Mouse (Mus musculus): Measurements from ENCODE around the gene Dhrs3. TPM values are rescaled to one million over a fixed set of nuclear protein-coding genes. Genes with fewer than 3 reads are reported as not detected.

Gene Dhrs3
- polyA plus RNA-seq, 1 experiment from 2014 or later: 77.3 TPM

DNA sequence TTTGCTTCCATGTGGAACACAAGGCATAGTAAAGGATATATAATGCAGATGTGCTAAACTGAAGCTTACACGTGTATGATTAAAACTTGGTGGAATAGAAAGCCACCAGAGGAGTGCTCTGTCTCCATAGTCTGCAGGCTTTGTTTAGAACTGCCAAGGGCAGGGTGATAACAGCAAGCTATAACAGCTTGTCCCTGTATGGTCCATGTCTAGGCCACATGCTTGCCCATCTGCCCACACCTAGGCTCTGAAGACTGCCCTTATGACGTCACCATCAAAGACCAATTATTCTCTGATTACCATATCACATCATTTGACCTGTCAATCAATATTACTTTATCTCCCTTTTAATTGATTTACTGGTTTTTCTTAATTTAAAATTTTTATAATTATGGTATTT, 72.6 kb downstream of the Dhrs3 start:
- Histone ChIP-seq H3K27ac (no peak overlapping the region), H3K4me2 (replicated peaks) (no peak overlapping the region), H3K36me3 (peaks cover 6% of the 10 kb centered on the region; the same call in 1 of the 2 replicates), H3K9me3 (no peaks in the 10 kb centered on the region), H3K4me3 (no peak overlapping the region), H3K9ac (no peak overlapping the region), H3K4me1 (no peaks in the 10 kb centered on the region), H3K27me3 (replicated peaks) (no peaks in the 10 kb centered on the region)
- ATAC-seq (ENCODE audit: low FRiP score, low read depth): no peak
- 82% methylated on average over 2 of the region's 2 CpGs for WGBS

- H3K4me2 ChIP-seq (replicated peaks): no peak overlapping the region
- WGBS: 92% methylated on average over 3 of the region's 3 CpGs
- no peak overlapping the region for H3K27ac ChIP-seq
- H3K9ac ChIP-seq: no peak overlapping the region
- H3K36me3 ChIP-seq: peaks cover 6% of the 10 kb centered on the region; the same call in 1 of the 2 replicates
- no peaks in the 10 kb centered on the region for H3K27me3 ChIP-seq (replicated peaks)
- no peak for ATAC-seq (ENCODE audit: low FRiP score, low read depth)
- no peaks in the 10 kb centered on the region for H3K4me1 ChIP-seq
- H3K4me3 ChIP-seq: no peak overlapping the region
- no peaks in the 10 kb centered on the region for H3K9me3 ChIP-seq
Measured at GRCm38 (mm10) chr4:144968371-144968770, 75.7 kb downstream of the Dhrs3 start.

- Histone ChIP-seq H3K4me2 (replicated peaks) (no peak overlapping the region), H3K27me3 (replicated peaks) (no peaks in the 10 kb centered on the region), H3K9me3 (no peaks in the 10 kb centered on the region), H3K36me3 (peaks cover 6% of the 10 kb centered on the region; the same call in 1 of the 2 replicates), H3K27ac (no peak overlapping the region), H3K9ac (no peak overlapping the region), H3K4me1 (no peaks in the 10 kb centered on the region), H3K4me3 (no peak overlapping the region)
- WGBS: 72% methylated on average over 6 of the region's 6 CpGs
- ATAC-seq (ENCODE audit: low FRiP score, low read depth): no peak
Measured at GRCm38 (mm10) chr4:144969030-144969429, 76.4 kb downstream of the Dhrs3 start.

DNA sequence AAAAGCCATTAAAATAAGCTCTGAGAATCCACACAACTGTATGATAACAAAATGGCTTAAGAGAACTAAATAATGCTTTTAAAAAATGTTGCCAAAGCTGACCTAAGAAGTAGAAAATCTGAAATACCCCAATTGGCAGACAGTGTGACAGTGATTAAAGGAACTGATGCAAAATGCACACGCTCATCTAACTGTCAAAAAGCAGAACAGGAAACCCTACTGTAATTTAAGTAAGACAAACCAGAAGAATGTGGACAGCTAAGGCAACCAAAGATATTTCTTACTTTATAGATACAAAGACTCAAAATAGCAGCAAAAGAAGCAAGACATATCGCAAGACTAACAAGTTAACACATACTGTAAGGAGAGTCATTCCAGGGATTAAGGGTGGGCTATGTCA, 78.4 kb downstream of the Dhrs3 start:
- Histone ChIP-seq H3K4me2 (replicated peaks) (no peak overlapping the region), H3K27ac (no peak overlapping the region), H3K9ac (no peak overlapping the region), H3K4me1 (peaks cover 6% of the 10 kb centered on the region; the same call in 1 of the 2 replicates), H3K4me3 (no peak overlapping the region), H3K9me3 (no peaks in the 10 kb centered on the region), H3K36me3 (peaks cover 6% of the 10 kb centered on the region; the same call in 1 of the 2 replicates), H3K27me3 (replicated peaks) (no peaks in the 10 kb centered on the region)
- no peak for ATAC-seq (ENCODE audit: low FRiP score, low read depth)
- WGBS: 95% methylated on average over 2 of the region's 2 CpGs

- Histone ChIP-seq H3K27ac (no peak overlapping the region), H3K4me2 (replicated peaks) (no peak overlapping the region), H3K4me3 (no peak overlapping the region), H3K4me1 (peaks cover 6% of the 10 kb centered on the region; the same call in 1 of the 2 replicates), H3K9ac (no peak overlapping the region), H3K9me3 (no peaks in the 10 kb centered on the region), H3K27me3 (replicated peaks) (no peaks in the 10 kb centered on the region), H3K36me3 (peaks cover 6% of the 10 kb centered on the region; the same call in 1 of the 2 replicates)
- no peak for ATAC-seq (ENCODE audit: low FRiP score, low read depth)
- 81% methylated on average over 6 of the region's 6 CpGs for WGBS
Measured at GRCm38 (mm10) chr4:144972948-144973720, 80.5 kb downstream of the Dhrs3 start.

DNA sequence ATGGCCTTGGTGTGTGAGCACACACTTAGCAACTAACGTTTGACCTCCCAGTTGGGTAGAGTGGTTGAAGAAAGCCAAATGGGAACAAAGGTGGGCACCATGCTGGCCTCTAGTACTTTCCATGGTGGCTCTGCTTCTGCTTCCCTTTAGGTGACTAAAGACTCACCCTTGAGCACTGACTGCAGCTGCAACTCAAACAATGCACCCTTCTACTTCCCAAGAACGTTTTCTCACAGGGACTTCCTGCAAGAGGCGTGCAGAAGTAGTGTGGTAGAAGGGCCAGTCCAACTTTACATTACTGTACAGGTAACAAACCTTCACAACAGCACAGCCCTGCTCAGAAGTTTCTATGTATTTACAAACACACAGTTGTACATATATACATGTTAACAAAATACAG, 81.8 kb downstream of the Dhrs3 start:
- Histone ChIP-seq H3K27ac (no peak overlapping the region), H3K27me3 (replicated peaks) (no peaks in the 10 kb centered on the region), H3K4me1 (peaks cover 6% of the 10 kb centered on the region; the same call in 1 of the 2 replicates), H3K9ac (no peak overlapping the region), H3K36me3 (peaks cover 6% of the 10 kb centered on the region; the same call in 1 of the 2 replicates), H3K4me2 (replicated peaks) (no peak overlapping the region), H3K9me3 (no peaks in the 10 kb centered on the region), H3K4me3 (no peak overlapping the region)
- ATAC-seq (ENCODE audit: low FRiP score, low read depth): no peak
- 80% methylated on average over 3 of the region's 3 CpGs for WGBS

DNA sequence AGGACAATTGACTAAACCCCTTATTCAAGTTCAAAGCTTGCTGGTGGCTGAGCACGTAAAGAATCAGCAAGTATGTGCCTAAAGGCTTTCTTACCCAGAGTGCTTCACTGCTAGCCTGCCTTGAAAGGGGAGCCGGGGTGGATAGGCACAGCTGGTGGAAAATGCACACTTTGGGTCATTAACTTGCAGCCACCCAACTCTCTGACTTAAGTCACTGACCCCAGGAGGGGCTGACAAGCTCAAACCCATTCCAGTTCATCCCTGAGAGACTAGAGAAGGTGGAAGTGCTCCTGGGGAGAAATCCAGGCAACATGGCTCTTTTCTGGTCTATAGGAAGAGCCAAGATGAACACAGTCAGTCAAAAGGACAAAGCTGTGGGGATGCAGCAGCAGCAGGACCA, 82.9 kb downstream of the Dhrs3 start:
- ATAC-seq (ENCODE audit: low FRiP score, low read depth): no peak

GRCm38 (mm10) chr4:144977057-144977456, 84.4 kb downstream of the Dhrs3 start:
- Histone ChIP-seq H3K4me1 (peaks cover 6% of the 10 kb centered on the region; the same call in 1 of the 2 replicates), H3K27ac (no peak overlapping the region), H3K4me3 (no peak overlapping the region), H3K36me3 (no peaks in the 10 kb centered on the region), H3K9me3 (no peaks in the 10 kb centered on the region), H3K9ac (no peak overlapping the region), H3K4me2 (replicated peaks) (no peak overlapping the region), H3K27me3 (replicated peaks) (no peaks in the 10 kb centered on the region)
- 74% methylated on average over 1 of the region's 1 CpGs for WGBS
- no peak for ATAC-seq (ENCODE audit: low FRiP score, low read depth)

More for the DNA sequence above, 82.9 kb downstream of the Dhrs3 start:
- Histone ChIP-seq H3K36me3 (no peaks in the 10 kb centered on the region), H3K4me2 (replicated peaks) (no peak overlapping the region), H3K27ac (no peak overlapping the region), H3K9me3 (no peaks in the 10 kb centered on the region), H3K4me3 (no peak overlapping the region), H3K4me1 (peaks cover 6% of the 10 kb centered on the region; the same call in 1 of the 2 replicates), H3K27me3 (replicated peaks) (no peaks in the 10 kb centered on the region), H3K9ac (no peak overlapping the region)
- WGBS: 22% methylated on average over 2 of the region's 2 CpGs

Other genes with a start within 250 kb of the Dhrs3 start
- not detected in 2 replicates for gene Gm436, start 206.5 kb upstream of the Dhrs3 start, polyA plus RNA-seq (2016; fragmentation: Nextera tagmentation; extraction: Ambion mirVana)
- gene Gm13178, start 171.4 kb upstream of the Dhrs3 start, polyA plus RNA-seq (2016; fragmentation: Nextera tagmentation; extraction: Ambion mirVana): not detected in 2 replicates
- gene Gm438, start 106.2 kb upstream of the Dhrs3 start, polyA plus RNA-seq (2016; fragmentation: Nextera tagmentation; extraction: Ambion mirVana): not detected in 2 replicates